Mouse (Mus musculus) stomach, embryonic 16.5 days (tissue): ENCODE data around the gene Fkbp4. TPM values are rescaled to one million over a fixed set of nuclear protein-coding genes. Genes with fewer than 3 reads are reported as not detected.
A peak's percentile ranks its signal among the peaks of the same experiment; 100 is the strongest.

ENCODE experiments used
- ATAC-seq: fragments of 200-750 bp; cut with Nextera tagmentation; 2 replicates; pipeline ENCODE4 v1.8.0; 2017; ENCODE audit warnings: moderate number of reproducible peaks, moderate TSS enrichment; ENCODE audit not compliant: insufficient read depth, low FRiP score
- H3K27ac ChIP-seq: fragments of 300-500 bp; sonication (generic); 2 replicates; pipeline ENCODE4 v1.5.1; 2014; ENCODE audit warnings: low read length
- H3K27me3 ChIP-seq: fragments of 300-500 bp; sonication (generic); 2 replicates; pipeline ENCODE4 v1.6.1; 2014; ENCODE audit warnings: low read length, control low read depth, mixed read lengths; ENCODE audit not compliant: control insufficient read depth, insufficient read depth
- H3K36me3 ChIP-seq: fragments of 300-500 bp; sonication (generic); 2 replicates; pipeline ENCODE4 v1.6.1; 2014; ENCODE audit warnings: low read length; ENCODE audit not compliant: control insufficient read depth, insufficient read depth
- H3K4me1 ChIP-seq: fragments of 300-500 bp; sonication (generic); 2 replicates; pipeline ENCODE4 v1.6.1; 2014; ENCODE audit warnings: low read length, control low read depth, mixed read lengths; ENCODE audit not compliant: control insufficient read depth, insufficient read depth
- H3K4me2 ChIP-seq: fragments of 300-500 bp; sonication (generic); 2 replicates; pipeline ENCODE4 v1.6.1; 2014; ENCODE audit warnings: low read depth, low read length, mixed read lengths
- H3K4me3 ChIP-seq: fragments of 300-500 bp; sonication (generic); replicated peaks from 2 replicates; pipeline ENCODE4 v1.5.1; 2014; ENCODE audit warnings: mild to moderate bottlenecking, low read length
- H3K9ac ChIP-seq: fragments of 300-500 bp; sonication (generic); 2 replicates; pipeline ENCODE4 v1.6.1; 2014; ENCODE audit warnings: low read length
- H3K9me3 ChIP-seq: fragments of 300-500 bp; sonication (generic); replicated peaks from 2 replicates; pipeline ENCODE4 v1.6.1; 2016; ENCODE audit warnings: low read length, control low read depth; ENCODE audit not compliant: control insufficient read depth
- WGBS: fragments of 180-500 bp; shearing (Covaris S2); extraction: QIAGEN DNeasy Blood & Tissue Kit; methylation state at CpG from one replicate; pipeline ENCODE4 v1.1.7; 2014; 5-methylcytosine and 5-hydroxymethylcytosine counted together
- polyA plus RNA-seq: library from polyadenylated mRNA; unstranded; fragments of >200 nt; fragmentation: Nextera tagmentation; extraction: Ambion mirVana; gene quantifications from 2 replicates; pipeline ENCODE4 v1.2.1, GENCODE M21; 2015

Gene Fkbp4
- polyA plus RNA-seq, 1 experiment from 2014 or later = 416 TPM

GRCm38 (mm10) chr6:128464996-128465395, 26.5 kb upstream of the Fkbp4 start:
- no peaks in the 10 kb centered on the region for H3K36me3 ChIP-seq
- 80% methylated on average over 4 of the region's 4 CpGs for WGBS
- H3K4me1 ChIP-seq = no peaks in the 10 kb centered on the region
- no peaks in the 10 kb centered on the region for H3K9me3 ChIP-seq
- no peak overlapping the region for H3K4me3 ChIP-seq
- no peak overlapping the region for H3K9ac ChIP-seq
- H3K4me2 ChIP-seq = no peak overlapping the region
- ATAC-seq = no peak
- no peaks in the 10 kb centered on the region for H3K27me3 ChIP-seq
- no peak overlapping the region for H3K27ac ChIP-seq

DNA sequence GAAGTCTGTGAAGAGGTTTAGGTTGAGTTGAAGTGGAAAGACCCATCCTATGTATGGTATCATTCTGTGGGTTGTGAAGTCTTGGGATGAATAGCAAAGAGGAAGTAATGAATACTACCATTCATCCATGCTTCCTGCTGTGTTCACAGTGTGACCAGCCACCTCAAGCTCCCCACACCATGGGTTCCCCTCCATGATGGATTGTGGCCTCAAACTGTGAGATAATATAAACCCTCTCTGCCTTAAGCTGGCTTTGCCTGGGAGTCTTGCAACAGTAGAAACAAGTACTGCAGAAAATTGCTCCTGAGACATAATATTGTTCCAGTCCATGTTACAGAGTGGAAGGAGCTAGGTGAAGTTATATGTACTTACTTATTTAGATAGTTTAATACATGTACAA, 23.1 kb upstream of the Fkbp4 start:
- Histone ChIP-seq H3K9ac (no peak overlapping the region), H3K27ac (no peak overlapping the region), H3K4me3 (no peak overlapping the region), H3K36me3 (no peaks in the 10 kb centered on the region), H3K27me3 (no peaks in the 10 kb centered on the region), H3K9me3 (no peaks in the 10 kb centered on the region), H3K4me1 (no peaks in the 10 kb centered on the region), H3K4me2 (no peak overlapping the region)
- no peak for ATAC-seq

DNA sequence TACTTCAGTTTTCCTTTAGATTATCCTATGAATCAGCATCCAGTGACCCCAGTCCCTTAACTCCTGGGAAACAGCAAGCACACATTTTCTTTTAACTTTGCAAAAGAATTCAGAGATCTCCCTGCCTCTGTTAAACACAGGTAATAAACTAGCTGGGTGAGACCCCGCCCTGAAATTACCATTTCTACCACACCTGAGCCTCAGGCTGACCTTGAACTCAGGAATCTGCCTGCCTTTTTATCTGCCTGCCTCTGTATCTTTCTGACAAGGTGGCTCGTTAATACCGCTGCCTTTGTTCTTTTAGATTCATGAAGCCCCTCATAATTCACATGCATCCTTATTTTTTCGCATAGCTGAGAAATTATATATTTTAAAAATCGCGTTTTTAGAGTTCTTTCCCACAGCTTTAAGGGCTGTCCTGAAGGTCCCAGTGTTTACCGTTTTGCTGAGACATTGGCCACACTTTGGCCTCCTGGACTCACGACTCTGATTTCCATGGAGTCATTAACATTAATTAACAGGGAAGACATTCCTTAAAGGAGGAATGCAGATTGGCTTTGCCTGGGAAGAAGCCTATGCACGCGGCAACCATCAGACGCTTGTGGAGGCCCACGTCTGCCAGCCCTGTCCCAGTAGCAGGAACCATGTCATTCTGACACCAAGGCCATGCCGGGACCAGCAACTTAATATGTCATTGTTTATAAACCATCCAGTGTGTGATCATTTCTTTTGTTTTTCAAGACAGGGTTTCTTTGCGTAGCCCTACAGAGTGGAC, 22.4 kb upstream of the Fkbp4 start:
- Histone ChIP-seq H3K4me3 (no peak overlapping the region), H3K4me2 (no peak overlapping the region), H3K9ac (no peak overlapping the region), H3K9me3 (no peaks in the 10 kb centered on the region), H3K36me3 (no peaks in the 10 kb centered on the region), H3K27ac (no peak overlapping the region), H3K27me3 (no peaks in the 10 kb centered on the region), H3K4me1 (no peaks in the 10 kb centered on the region)
- ATAC-seq = no peak
- WGBS = 79% methylated on average over 14 of the region's 14 CpGs

GRCm38 (mm10) chr6:128460321-128460720, 21.8 kb upstream of the Fkbp4 start:
- 45% methylated on average over 2 of the region's 2 CpGs for WGBS
- no peak overlapping the region for H3K4me2 ChIP-seq
- H3K9ac ChIP-seq = no peak overlapping the region
- no peak overlapping the region for H3K4me3 ChIP-seq
- ATAC-seq = no peak
- no peaks in the 10 kb centered on the region for H3K9me3 ChIP-seq
- no peak overlapping the region for H3K27ac ChIP-seq
- no peaks in the 10 kb centered on the region for H3K27me3 ChIP-seq
- no peaks in the 10 kb centered on the region for H3K4me1 ChIP-seq
- H3K36me3 ChIP-seq = no peaks in the 10 kb centered on the region

DNA sequence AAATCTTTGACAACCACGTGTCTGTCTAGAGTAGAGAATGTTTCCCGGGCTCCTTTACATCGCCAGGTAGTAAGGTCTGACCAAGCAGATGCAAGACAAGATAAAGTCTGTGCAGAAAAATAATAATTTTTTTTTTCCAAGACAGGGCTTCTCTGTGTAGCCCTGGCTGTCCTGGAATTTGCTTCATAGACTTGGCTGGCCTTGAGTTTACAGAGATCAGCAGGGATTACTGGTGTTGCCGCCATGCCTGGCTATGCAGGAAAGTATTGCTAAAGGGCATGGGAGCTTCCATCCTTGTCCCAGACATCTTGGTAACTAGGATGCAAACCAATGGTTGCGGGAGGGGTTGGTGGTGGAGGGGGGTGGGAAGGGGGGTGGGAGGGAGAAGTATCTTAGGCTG, 18.7 kb upstream of the Fkbp4 start:
- 80% methylated on average over 5 of the region's 5 CpGs for WGBS
- Histone ChIP-seq H3K36me3 (no peaks in the 10 kb centered on the region), H3K9me3 (no peaks in the 10 kb centered on the region), H3K4me3 (no peak overlapping the region), H3K4me2 (no peak overlapping the region), H3K4me1 (no peaks in the 10 kb centered on the region), H3K27ac (no peak overlapping the region), H3K9ac (no peak overlapping the region), H3K27me3 (no peaks in the 10 kb centered on the region)
- ATAC-seq = no peak

DNA sequence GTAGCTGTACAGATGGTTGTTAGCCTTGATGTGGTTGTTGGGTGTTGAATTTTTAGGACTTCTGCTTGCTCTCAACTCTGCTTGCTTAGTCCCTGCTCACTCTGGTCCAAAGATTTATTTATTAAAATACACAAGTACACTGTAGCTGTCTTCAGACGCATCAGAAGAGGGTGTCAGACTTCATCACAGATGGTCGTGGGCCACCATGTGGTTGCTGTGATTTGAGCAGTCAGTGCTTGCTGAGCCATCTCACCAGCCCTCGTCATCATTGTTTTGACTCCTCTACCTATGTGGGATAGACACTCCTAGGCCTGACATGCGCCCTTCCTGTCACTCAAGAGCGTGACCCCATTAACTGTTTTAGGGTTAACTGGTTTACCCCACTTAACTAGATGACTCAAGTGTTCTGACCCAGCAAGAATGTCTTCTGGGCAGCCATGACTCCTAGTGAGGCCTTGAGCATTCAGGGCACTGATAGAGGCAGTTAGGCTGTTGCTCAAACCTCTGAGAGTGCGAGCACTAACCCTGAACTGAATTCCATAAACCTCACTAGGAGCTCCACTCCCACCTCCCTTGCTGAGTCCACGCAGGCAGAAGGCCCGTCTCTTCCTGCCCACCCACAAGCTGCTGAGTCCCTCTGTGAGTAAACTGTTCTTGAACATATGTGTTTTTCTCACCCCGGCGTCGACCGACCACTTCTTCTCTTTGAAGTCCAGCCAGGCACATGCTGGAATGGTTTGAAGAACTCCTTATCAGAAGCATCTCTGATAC, 17.5 kb upstream of the Fkbp4 start:
- Histone ChIP-seq H3K4me1 (no peaks in the 10 kb centered on the region), H3K9ac (no peak overlapping the region), H3K27me3 (no peaks in the 10 kb centered on the region), H3K36me3 (no peaks in the 10 kb centered on the region), H3K27ac (no peak overlapping the region), H3K9me3 (no peaks in the 10 kb centered on the region), H3K4me2 (no peak overlapping the region), H3K4me3 (no peak overlapping the region)
- ATAC-seq = no peak
- 61% methylated on average over 12 of the region's 12 CpGs for WGBS

DNA sequence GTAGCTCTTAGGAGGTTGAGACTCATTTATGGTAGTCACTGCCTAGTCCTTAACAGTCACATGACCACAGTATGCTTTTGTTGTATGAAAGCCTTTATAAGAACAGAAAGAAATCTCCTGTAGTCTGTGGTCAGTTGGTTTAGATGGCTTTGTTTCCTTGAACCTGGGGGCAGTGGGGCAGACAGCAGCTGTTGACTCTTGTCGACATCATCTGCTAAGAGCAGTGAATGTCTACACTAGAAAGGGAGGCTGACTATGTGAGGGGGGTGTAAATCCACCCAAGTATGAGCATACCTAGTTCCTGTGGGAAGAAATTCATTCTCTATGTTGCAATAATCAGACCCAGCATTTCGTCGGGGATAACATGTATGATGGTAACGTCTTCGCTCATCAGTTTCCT, 8.6 kb upstream of the Fkbp4 start:
- Histone ChIP-seq H3K4me1 (peaks cover 3% of the 10 kb centered on the region; the same call in 1 of the 2 replicates), H3K4me3 (no peak overlapping the region), H3K9me3 (no peaks in the 10 kb centered on the region), H3K36me3 (no peaks in the 10 kb centered on the region), H3K4me2 (no peak overlapping the region), H3K27me3 (no peaks in the 10 kb centered on the region), H3K9ac (no peak overlapping the region), H3K27ac (no peak overlapping the region)
- 93% methylated on average over 5 of the region's 5 CpGs for WGBS
- no peak for ATAC-seq

DNA sequence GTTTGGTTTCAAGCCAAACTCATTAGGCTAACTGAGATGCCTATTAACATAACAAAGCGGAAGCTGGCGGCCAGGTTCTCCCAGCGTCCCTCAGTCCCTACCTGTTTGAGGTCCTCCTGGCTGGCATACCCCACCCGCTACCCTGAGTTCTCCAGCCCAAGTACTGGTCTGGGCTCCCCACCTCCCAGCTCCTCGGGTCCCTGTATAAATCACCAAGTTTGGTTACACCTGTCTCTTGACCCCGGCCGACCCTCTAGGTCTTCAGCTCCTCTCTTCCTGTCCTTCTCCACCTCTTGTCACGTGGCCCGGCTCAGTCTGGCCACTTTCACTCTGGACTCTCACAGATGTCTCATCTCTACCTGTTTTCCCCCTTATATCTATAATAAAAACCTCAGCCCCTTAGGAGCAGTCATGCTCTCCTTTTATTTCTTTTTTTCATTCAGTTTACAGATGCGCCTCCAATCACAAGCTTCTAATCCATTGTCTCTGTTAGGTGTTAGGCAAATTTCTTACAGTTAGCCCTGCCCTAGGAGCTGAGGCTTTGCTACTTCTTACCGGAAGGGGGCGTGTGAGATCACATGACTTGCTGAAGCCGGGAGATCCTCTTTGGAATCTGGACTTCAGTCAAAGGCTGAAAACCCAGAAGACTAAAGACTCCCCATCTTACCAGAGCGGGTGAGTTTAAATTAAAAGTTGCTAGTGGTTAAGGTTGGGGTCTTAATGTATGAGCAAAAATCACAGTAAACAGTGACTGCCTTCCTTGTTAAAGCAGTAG, 7.5 kb upstream of the Fkbp4 start:
- H3K9ac ChIP-seq = peak overlapping the region; percentile 46; the same call in 1 of the 2 replicates
- peak; percentile 38; the same call in 1 of the 2 replicates for ATAC-seq
- H3K4me3 ChIP-seq = peak overlapping the region; percentile 24
- H3K4me2 ChIP-seq = peak overlapping the region; percentile 41
- no peaks in the 10 kb centered on the region for H3K36me3 ChIP-seq
- no peaks in the 10 kb centered on the region for H3K27me3 ChIP-seq
- H3K27ac ChIP-seq = no peak overlapping the region
- WGBS = 14% methylated on average over 14 of the region's 14 CpGs
- no peaks in the 10 kb centered on the region for H3K9me3 ChIP-seq
- H3K4me1 ChIP-seq = peaks cover 3% of the 10 kb centered on the region; the same call in 1 of the 2 replicates

DNA sequence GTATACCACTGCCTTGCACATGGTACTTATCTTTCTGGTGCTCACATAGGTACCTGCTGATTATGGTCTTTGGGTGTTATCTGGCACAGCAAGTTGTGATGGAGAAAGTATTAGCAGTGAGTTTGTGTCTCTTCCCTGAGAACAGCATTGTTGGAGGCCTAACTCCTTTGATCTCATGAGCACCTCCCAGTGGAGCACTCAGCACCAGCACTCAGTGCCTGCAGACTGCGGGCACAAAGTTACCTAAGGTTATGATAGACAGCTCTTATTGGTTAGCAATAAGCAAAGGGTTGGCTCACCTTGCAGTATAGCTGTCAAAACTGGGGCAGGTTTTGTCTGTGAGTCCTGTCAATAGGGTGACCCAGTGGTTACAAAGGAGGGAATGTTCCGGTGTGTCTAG, 1.8 kb upstream of the Fkbp4 start:
- Histone ChIP-seq H3K4me1 (peaks cover 14% of the 10 kb centered on the region), H3K36me3 (peaks cover 7% of the 10 kb centered on the region), H3K4me2 (no peak overlapping the region), H3K4me3 (no peak overlapping the region), H3K27me3 (no peaks in the 10 kb centered on the region), H3K9me3 (no peaks in the 10 kb centered on the region), H3K27ac (no peak overlapping the region), H3K9ac (no peak overlapping the region)
- WGBS = 94% methylated on average over 2 of the region's 2 CpGs
- ATAC-seq = no peak
